Mouse (Mus musculus) Muller cell, postnatal 12 days (primary cell): ENCODE data around the gene Slc39a1.
A peak's percentile ranks its signal among the peaks of the same experiment; 100 is the strongest.

Source experiments
- DNase-seq: peaks from one replicate; pipeline ENCODE4 v3.0.0-alpha.2; 2015; ENCODE audit errors: inconsistent ontology term

Gene Slc39a1

DNA sequence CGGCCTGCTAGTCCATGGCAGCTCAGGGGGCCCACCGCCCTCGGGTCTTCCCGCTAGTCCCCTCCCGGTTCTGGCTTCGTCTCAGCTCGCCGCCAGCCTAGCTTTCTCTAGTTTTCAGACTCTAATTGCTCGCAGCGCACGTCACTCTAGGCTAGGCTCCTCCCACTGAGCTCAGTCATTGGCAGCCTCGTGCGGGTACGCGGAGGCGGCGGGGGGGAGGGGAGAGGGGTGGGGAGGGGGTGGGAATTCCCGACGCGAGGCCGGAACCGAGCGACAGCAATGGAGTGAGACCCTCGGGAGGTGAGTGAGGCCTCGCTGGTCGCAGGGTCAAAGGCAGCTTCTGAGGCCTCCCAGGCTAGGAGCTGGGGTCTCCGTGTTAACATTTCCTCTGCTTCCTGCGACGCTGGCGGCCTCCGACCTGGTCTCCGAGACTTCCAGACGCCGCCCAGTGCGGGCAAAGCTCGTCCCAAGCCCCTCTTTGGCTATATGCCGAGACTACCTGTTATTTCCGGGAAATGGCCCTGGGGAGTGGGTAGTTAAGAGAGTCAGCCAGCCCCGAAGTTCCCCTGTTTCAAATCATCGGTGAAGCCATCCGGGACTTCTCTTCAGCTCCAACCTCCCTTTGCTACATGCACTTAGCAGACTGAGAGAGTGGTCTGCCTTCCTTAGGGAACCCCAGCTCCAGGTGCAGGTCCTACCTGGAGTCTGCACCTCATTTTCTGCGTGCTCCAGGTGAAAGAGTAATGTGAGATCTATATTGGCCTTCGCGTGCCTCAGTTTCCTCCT, at the start of gene Slc39a1:
Gene Slc39a1, plus strand, starts transcription at position 213 of the 786 bp plus-strand sequence.
- peak; percentile 97 for DNase-seq

DNA sequence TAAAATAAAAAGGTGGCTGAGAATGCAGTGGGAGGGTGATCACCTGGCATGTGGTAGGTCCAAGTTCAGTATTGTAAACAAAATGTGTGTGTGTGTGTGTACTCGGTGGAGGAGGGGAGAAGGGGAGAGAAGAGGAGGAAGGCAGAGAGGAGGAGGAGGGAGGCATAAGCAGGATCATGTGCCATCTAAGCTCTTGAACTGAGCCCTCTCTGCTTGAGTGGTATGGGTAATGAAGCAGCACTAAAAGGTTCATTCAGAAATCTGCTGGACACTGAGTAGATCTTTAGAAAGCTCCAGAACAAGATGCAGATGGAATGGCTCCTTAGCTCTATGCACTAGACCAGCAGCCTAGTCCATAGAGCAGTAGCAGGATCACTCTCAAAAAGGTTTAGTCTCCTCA, 45.1 kb upstream of the Slc39a1 start:
- DNase-seq = peak; percentile 25

GRCm38 (mm10) chr3:90203619-90204018, 44.4 kb upstream of the Slc39a1 start:
- DNase-seq = peak; percentile 91

GRCm38 (mm10) chr3:90204582-90204981, 43.4 kb upstream of the Slc39a1 start:
- DNase-seq = no peak

- no peak for DNase-seq
Observed at GRCm38 (mm10) chr3:90208662-90209061, 39.3 kb upstream of the Slc39a1 start.

DNA sequence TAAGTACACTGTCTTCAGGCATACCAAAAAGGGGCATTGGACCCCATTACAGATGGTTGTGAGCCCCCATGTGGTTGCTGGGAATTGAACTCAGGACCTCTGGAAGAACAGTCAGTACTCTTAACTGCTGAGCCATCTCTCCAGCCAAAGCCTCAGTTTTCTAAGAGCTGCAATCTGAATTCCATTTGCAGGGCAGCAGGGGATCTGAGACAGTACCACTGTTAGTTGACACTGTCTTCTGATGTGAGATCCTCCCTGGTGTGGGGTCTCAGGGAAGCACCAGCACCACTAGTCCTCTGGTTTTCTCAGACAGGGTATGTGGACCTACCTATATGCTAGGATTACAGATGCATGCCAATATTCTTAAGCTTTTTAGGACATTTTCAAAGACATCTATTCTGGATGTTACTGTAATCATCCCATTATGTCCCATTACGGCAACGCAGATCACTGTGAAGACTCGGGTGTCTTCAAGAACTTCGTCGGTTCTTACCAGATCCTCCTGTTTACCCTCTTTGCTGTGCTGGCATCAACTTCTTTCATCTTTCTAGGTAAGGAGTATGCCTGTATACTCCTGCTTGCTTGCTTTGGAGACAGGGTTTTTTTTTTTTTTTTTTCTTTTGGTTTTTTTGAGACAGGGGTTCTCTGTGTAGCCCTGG, 37.9 kb upstream of the Slc39a1 start:
- DNase-seq = no peak

DNA sequence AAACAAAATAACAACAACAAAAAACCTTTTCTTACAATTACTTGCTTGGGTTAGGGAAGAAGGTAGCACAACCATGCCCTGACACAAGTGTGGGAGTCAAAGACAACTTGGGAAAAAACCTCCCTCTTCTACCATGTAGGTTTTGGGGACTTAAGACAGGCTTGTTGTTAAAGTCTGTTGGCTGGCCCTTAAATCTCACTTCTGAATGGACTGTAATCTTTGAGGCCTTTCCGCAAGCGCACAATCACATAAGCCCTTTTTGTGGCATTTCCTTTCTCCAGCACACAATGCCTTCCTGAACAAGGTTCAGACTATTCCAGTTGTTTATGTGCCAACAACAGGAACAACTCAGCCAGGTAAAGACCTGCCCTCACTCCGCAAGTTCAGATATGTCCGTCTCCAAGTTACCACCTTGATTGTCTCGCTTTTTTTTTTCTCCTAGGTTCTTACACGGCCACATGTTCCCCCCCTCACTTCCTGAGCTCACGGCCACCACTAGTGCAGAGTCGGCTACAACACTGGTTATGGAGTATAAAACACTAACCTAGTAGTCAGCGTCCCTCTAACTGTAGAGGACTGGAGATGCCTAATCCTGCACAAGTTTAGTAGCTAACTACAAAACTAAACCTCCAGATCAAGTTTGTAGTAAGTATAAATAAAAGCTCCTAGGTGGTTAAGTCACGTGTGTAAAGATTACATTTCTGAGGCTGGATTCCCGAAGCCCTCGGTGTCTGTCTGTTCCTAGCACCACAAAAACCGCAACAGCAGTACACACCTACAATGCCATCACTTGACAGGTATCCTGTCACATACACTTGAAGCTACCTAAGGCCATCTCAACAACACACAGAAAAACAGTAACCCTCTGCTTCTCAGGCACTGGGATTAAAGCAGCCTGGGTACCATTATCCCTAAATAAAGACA, 36.2 kb upstream of the Slc39a1 start:
- no peak for DNase-seq

DNA sequence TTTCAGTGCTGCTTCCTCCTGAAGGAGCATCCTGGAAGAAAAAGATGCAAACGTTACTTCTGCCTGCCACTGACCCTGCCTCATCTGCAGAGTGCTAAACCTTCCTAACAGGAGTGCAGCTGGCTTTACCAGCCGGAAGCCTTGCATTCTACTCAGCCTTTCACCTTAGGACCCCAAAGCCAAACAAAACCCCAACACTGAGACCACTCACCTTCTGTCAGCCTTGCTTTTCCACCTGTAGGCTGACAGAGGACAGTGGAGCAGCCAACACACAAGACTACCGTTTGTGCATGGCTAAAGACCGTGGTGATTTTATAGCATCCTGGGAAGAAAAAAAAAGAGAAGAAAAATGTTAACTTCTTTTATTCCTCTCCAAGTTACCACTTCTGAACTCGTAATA, 35.2 kb upstream of the Slc39a1 start:
- no peak for DNase-seq

DNA sequence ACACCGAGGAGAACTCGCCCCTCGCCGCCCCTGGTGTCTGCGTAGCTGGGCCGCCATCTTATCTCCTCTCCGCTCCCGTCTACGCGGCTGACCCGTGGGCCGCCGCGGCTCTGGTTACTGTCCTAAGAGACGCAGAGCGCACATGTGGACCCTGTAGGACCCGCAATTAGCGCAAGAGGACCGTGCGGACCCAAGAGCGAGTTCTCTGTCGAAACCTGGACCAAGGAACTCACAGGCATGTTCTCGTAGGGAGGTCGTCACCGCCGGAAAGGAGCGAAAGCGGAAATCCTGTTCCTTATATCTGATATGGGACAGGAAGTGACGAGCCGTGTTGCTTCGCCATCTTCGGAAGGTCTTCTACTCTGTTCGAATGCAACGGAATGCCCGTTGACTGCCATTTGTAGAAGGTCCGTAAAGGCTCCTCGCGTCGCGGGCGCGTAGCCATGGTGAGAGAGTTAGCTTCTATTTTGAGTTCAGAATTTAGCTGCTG, 34.5 kb upstream of the Slc39a1 start, which contains the start of the genes Rps27 and Rab13:
Gene Rps27, minus strand, starts transcription at position 275 of the 490 bp plus-strand sequence.
Gene Rab13, plus strand, starts transcription at position 319 of the 490 bp plus-strand sequence.
- peak; percentile 88 for DNase-seq

DNA sequence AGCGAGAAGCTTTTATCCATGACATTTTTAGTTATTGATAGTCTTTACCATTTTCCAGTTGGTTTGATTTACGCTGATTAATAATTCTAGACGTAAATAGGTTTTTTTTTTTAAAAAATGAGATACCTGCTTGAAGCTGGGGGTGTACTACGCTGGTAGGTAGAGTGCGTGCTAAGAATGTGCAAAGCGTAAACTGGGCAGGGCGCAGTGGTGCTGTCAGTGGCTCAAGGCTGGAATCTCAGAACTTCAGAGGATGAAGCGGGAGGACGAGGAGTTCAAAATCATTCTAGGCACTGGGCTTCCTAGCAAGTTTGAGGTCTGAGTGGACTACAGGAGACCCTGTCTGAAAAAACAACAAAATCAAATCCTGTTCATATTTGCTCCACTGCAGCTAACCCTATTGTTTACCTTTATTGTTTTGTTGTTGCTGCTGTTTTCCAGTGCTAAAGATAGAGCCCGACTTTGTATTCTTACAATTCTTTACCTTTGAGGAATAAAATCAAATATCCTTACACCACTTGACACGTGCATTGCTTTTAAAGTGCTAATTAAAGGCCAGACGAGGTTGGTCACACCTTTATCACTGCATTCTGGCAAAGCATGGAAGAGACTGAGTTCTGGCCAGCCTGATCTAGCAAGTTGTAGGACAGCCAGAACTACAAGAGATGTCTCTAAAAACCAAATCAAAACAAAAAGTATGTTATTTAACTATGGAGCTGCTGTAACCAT, 33.9 kb upstream of the Slc39a1 start:
- DNase-seq = no peak

DNA sequence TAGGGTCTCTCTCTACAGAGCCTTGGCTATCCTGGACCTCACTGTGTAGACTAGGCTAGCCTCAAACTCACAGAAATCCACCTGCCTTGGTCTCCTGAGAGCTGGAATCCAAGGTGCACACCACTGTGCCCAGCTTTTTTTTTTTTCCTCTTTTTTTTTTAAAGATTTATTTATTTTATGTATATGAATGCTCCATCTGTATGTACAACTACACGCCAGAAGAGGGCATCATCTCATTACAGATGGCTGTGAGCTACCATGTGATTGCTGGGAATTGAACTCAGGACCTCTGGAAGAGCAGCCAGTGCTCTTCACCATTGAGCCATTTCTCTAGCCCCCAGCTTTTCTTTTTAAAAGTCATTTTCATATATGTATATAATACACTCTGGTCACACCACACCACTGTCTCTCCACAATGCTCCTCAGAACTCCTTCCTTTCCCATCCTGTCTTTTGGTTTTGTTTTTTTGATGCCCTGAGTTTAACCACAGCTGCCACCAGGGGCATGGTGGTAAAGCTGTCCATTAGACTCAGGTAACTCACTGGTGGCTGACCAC, 32.1 kb upstream of the Slc39a1 start:
- no peak for DNase-seq

DNA sequence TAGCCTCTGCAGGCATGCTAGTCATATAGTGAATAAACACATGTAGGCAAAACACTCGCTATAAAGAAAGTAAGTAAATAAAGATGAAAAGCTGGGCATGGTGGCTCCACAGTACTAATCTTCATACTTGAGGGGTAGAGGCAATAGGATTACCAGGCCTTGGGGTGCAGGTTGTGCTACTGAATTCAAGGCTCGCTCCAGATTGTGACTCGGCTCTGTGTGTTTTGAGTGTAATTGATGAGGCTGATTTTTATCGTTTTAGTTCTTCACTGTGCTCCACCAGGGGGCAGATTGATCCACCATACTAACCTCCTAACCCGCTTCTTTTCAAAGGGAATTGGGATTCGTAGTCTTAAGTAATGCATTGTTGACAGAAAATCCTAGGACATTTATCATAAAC, 27.9 kb upstream of the Slc39a1 start:
- no peak for DNase-seq

DNA sequence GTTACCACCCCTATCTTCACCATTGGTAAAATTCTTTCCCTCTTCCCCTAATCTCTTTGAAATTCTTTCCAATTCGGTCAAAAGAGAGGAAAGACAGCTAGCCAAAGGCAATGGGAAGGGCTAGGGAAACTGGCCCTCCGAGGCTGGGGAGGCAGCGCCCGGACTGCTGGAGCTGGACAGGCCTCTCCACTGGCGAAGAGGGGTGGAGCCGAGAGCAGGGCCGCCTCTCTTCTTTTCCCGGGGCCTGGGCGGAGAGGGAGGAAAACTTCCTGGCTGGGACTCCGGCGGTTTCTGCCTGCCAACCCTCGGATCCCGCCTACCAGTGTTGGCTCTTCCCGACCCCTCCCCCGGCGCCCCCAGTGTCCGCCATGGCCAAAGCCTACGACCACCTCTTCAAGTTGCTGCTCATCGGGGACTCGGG, 27.4 kb upstream of the Slc39a1 start:
- DNase-seq = peak; percentile 88

- no peak for DNase-seq
Observed at GRCm38 (mm10) chr3:90221123-90221522, 26.8 kb upstream of the Slc39a1 start.

GRCm38 (mm10) chr3:90222455-90222854, 25.5 kb upstream of the Slc39a1 start:
- DNase-seq = no peak

DNA sequence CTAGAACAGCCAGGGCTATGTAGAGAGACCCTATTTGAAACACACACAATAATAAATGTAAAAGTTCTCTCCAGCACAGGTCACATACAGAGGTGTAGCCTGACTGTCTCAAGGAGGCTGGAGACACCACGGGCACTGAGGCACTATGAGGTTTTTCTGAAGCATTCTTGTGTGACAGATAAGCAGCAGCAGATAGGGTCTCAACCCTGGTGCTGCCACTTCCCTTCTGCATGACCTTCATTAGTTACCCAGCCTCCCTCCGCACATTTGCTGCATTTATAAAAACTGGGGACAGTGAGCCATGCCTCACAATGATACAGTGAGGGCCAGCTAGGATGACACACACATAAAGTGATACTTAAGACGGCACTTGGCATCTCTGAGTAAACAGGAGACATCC, 25.0 kb upstream of the Slc39a1 start:
- DNase-seq = no peak

- no peak for DNase-seq
Observed at GRCm38 (mm10) chr3:90224331-90224730, 23.6 kb upstream of the Slc39a1 start.

DNA sequence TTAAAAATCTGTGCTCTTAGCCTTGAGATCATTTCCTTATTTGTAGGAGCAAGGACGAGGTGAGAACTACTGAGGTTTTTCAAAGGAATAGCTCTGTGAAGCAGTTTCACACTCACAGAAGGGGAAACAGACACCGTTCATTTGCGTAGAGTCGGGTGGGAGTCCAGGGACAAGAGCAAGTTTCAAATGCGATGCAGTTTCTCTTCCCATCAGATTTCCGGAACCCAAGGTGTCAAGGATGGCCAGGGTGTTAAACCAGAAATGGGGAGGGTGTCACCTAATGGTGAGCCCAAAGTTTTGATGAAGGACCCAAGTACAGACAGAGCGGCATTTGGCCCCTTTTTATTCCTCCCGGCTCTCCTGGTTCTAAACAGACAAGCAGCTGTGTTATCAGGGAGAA, 16.9 kb upstream of the Slc39a1 start:
- no peak for DNase-seq

- peak; percentile 91 for DNase-seq
Observed at GRCm38 (mm10) chr3:90231507-90232333, 16.3 kb upstream of the Slc39a1 start, which contains the start of gene Jtb. TSS of gene Jtb (plus strand) at chr3:90231597.

DNA sequence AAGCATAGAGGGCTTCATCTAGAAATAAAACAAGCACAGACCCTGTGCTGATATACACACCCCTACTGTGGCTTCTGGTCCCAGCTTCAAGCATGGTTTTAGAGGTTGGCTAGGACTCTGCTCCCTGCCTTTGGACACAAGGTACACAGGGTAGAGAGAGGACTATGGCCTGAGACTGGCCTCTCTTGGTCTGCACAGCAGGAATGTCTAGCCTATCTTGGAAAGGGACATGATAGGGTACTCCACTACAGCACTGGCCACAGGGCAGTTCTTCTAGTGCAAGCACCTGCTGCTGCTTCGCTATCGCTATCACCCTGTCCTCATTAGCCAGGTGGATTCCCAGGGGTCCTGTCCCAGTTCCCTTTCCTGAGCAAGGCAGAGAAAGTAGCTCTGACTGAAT, 6.7 kb upstream of the Slc39a1 start:
- no peak for DNase-seq
